Mouse (Mus musculus) activated CD4-positive, CD25-positive, alpha-beta regulatory T cell (primary cell): ENCODE results near the gene Tubgcp3. TPM values are rescaled to one million over a fixed set of nuclear protein-coding genes. Genes with fewer than 3 reads are reported as not detected.

Experiments used
- polyA plus RNA-seq, 2 experiments: library from polyadenylated mRNA; unstranded; fragments of 100-300 nt; shearing (Covaris generic); gene quantifications; one replicate each; pipeline ENCODE4 v1.2.1; 2017

Gene Tubgcp3
- polyA plus RNA-seq = 10 to 100 TPM; 36.4 to 45.8 TPM

GRCm38 (mm10) chr8:12672056-12672881, at the start of gene Tubgcp3:
Tubgcp3 (minus strand) TSS chr8:12672248.

GRCm38 (mm10) chr8:12572814-12573534, 99.1 kb downstream of the Tubgcp3 start, which contains the start of gene Spaca7:
Spaca7 (plus strand) TSS chr8:12573029.

Other genes with a start within 250 kb of the Tubgcp3 start
- under 1 TPM in 1 of 2 experiments, not detected in 1; 0.20 TPM for gene Spaca7, start 99.2 kb downstream of the Tubgcp3 start, polyA plus RNA-seq
- gene Atp11a, start 84.8 kb upstream of the Tubgcp3 start, polyA plus RNA-seq = 10 to 100 TPM; 11.8 to 14.2 TPM
- gene Mcf2l, start 201.6 kb upstream of the Tubgcp3 start, polyA plus RNA-seq = 1 to 10 TPM; 1.1 to 2.5 TPM